Mouse (Mus musculus): Measurements from ENCODE around the gene Foxe3. TPM values are rescaled to one million over a fixed set of nuclear protein-coding genes. Genes with fewer than 3 reads are reported as not detected.

The Foxe3 gene
- polyA plus RNA-seq (2017; shearing (Covaris generic)) = not detected

DNA sequence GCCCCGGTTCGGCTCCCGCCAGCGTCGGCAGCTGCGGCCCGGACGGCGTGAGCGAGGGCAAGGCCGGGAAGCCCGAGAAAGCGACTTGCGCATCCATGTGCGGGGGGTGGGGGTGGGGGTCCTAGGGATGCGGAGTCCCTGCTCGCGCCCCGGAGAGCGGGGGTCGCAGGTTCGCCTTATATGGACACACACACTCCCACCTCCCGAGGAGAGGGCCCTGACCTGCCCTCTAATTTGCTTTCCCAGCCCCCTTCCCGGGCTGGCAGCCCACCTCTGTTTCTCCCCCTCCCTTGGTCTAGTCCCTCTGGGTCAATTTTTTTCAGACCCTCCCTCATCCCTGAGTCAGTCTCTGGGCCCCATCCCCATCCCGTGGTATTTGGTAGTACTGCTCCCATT lies at the start of gene Foxe3:
Foxe3 (minus strand) TSS at position 97 of the 396 bp plus-strand sequence.

GRCm38 (mm10) chr4:114908829-114909601 lies 16.8 kb downstream of the Foxe3 start, which contains the start of gene Foxd2:
Gene Foxd2, minus strand, starts transcription at chr4:114908873.

Other genes starting within 250 kb of the Foxe3 start
- gene Gm12830, start 104.3 kb downstream of the Foxe3 start, polyA plus RNA-seq (2017; shearing (Covaris generic)) = not detected
- 1 to 10 TPM in 1 of 2 experiments, under 1 TPM in 1; 0.23 to 1.4 TPM for gene Foxd2, start 17.1 kb downstream of the Foxe3 start, polyA plus RNA-seq (2017; shearing (Covaris generic))
- gene Cmpk1, start 61.2 kb upstream of the Foxe3 start, polyA plus RNA-seq (2017; shearing (Covaris generic)) = 100 to 1,000 TPM; 104 to 117 TPM
- gene Stil, start 74.1 kb upstream of the Foxe3 start, polyA plus RNA-seq (2017; shearing (Covaris generic)) = 1 to 10 TPM; 4.6 to 5.6 TPM
- under 1 TPM; 0.36 to 0.61 TPM for gene Tal1, start 130.4 kb upstream of the Foxe3 start, polyA plus RNA-seq (2017; shearing (Covaris generic))
- 10 to 100 TPM; 13.6 to 37.1 TPM for gene Pdzk1ip1, start 162.7 kb upstream of the Foxe3 start, polyA plus RNA-seq (2017; shearing (Covaris generic))
- gene Cyp4x1, start 208.3 kb upstream of the Foxe3 start, polyA plus RNA-seq (2017; shearing (Covaris generic)) = under 1 TPM in 1 of 2 experiments, not detected in 1; 0.41 TPM

All from activated CD4-positive, CD25-positive, alpha-beta regulatory T cell (primary cell).